Mouse (Mus musculus) cerebellum, adult 2 months (tissue): Measurements from ENCODE around the gene Acat3. TPM values are rescaled to one million over a fixed set of nuclear protein-coding genes. Genes with fewer than 3 reads are reported as not detected.
"Not testable (repeated sequence)": the region's sequence is repeated elsewhere in the genome, so short reads cannot be mapped to it uniquely, and the experiment has no call there.

ENCODE experiments used
- DNase-seq, 2 experiments: peaks; one replicate each; pipeline ENCODE4 v3.0.0; 2021
- H3K27ac ChIP-seq: fragments of 200-500 bp; 2 replicates; pipeline ENCODE4 v1.5.1; 2012; ENCODE audit warnings: low read length, control low read depth, inconsistent platforms; ENCODE audit not compliant: insufficient read depth
- H3K27me3 ChIP-seq: fragments of 200-500 bp; 2 replicates; pipeline ENCODE4 v1.6.1; 2012; ENCODE audit warnings: inconsistent platforms, mild to moderate bottlenecking, low read length, moderate library complexity; ENCODE audit not compliant: control insufficient read depth, insufficient read depth
- H3K4me1 ChIP-seq: fragments of 200-500 bp; 2 replicates; pipeline ENCODE4 v1.6.1; 2011; ENCODE audit warnings: low read length; ENCODE audit not compliant: control insufficient read depth, insufficient read depth
- H3K4me3 ChIP-seq: fragments of 200-500 bp; replicated peaks from 2 replicates; pipeline ENCODE3; 2011; ENCODE audit warnings: mild to moderate bottlenecking, low read depth, low read length, control low read depth; ENCODE audit not compliant: insufficient read depth
- CTCF ChIP-seq: fragments of 200-500 bp; IDR thresholded peaks from 2 replicates; pipeline ENCODE4 v1.5.1; 2011; ENCODE audit warnings: low read depth, mild to moderate bottlenecking, control low read depth, low read length, moderate library complexity, borderline replicate concordance; ENCODE audit not compliant: insufficient read depth
- POLR2A ChIP-seq: fragments of 200-500 bp; IDR thresholded peaks from 2 replicates; pipeline ENCODE4 v1.6.1; 2011; ENCODE audit warnings: low read length, control low read depth, borderline replicate concordance; ENCODE audit not compliant: insufficient read depth
- WGBS: fragments of 180-500 bp; shearing (Covaris S2); methylation state at CpG from one replicate; pipeline ENCODE4 v1.1.7; 2018; 5-methylcytosine and 5-hydroxymethylcytosine counted together
- polyA plus RNA-seq: library from polyadenylated mRNA; depleted of rRNA; stranded (reverse); fragments of >200 nt; gene quantifications from 2 replicates; pipeline ENCODE4 v1.2.3, GENCODE M21; 2012

Acat3 gene
- polyA plus RNA-seq, 1 experiment, result 1.7 TPM

- H3K4me1 ChIP-seq, result peaks cover 5% of the 10 kb centered on the region
- no peaks in the 10 kb centered on the region for H3K27me3 ChIP-seq
- no peak overlapping the region for H3K4me3 ChIP-seq
- DNase-seq, result peak in 1 of 2 experiments; percentile 16
- no peak overlapping the region for H3K27ac ChIP-seq
- TF ChIP-seq POLR2A (no peak), CTCF (no peak)
- 62% methylated on average over 8 of the region's 8 CpGs for WGBS
Measured at GRCm38 (mm10) chr17:12956664-12957063, 16.3 kb upstream of the Acat3 start.

- 97% methylated on average over 5 of the region's 5 CpGs for WGBS
- DNase-seq, result no peak
- TF ChIP-seq POLR2A, result no peak
- no peak for TF ChIP-seq CTCF
- no peaks in the 10 kb centered on the region for H3K4me1 ChIP-seq
- H3K27me3 ChIP-seq, result no peaks in the 10 kb centered on the region
- H3K27ac ChIP-seq, result no peak overlapping the region
- no peak overlapping the region for H3K4me3 ChIP-seq
Measured at GRCm38 (mm10) chr17:12949669-12950068, 9.3 kb upstream of the Acat3 start.

GRCm38 (mm10) chr17:12942459-12943162 is 2.2 kb upstream of the Acat3 start:
- DNase-seq, result no peak
- Histone ChIP-seq H3K4me1 (peaks cover 3% of the 10 kb centered on the region), H3K27ac (no peak overlapping the region), H3K27me3 (no peaks in the 10 kb centered on the region), H3K4me3 (no peak overlapping the region)
- TF ChIP-seq CTCF (no peak), POLR2A (no peak)
- WGBS, result 93% methylated on average over 6 of the region's 6 CpGs

GRCm38 (mm10) chr17:12941543-12942260 is 1.3 kb upstream of the Acat3 start:
- WGBS, result 81% methylated on average over 8 of the region's 8 CpGs
- H3K27ac ChIP-seq, result no peak overlapping the region
- no peak for DNase-seq
- H3K27me3 ChIP-seq, result no peaks in the 10 kb centered on the region
- H3K4me1 ChIP-seq, result peaks cover 3% of the 10 kb centered on the region
- no peak overlapping the region for H3K4me3 ChIP-seq
- TF ChIP-seq CTCF, result no peak
- no peak for TF ChIP-seq POLR2A

- 6% methylated on average over 3 of the region's 12 CpGs for WGBS
- H3K4me3 ChIP-seq, result peak overlapping the region; percentile 61
- not testable (repeated sequence) for H3K27me3 ChIP-seq, H3K27ac ChIP-seq, H3K4me1 ChIP-seq, DNase-seq
Measured at GRCm38 (mm10) chr17:12939377-12940148, 837 bp downstream of the Acat3 start.

GRCm38 (mm10) chr17:12938077-12938476 is 2.3 kb downstream of the Acat3 start:
- TF ChIP-seq CTCF, result no peak
- TF ChIP-seq POLR2A, result no peak
- no peak for DNase-seq
- H3K4me1 ChIP-seq, result peaks cover 3% of the 10 kb centered on the region
- WGBS, result 48% methylated on average over 2 of the region's 2 CpGs
- no peak overlapping the region for H3K27ac ChIP-seq
- H3K4me3 ChIP-seq, result no peak overlapping the region
- no peaks in the 10 kb centered on the region for H3K27me3 ChIP-seq

GRCm38 (mm10) chr17:12937412-12937970 is 2.9 kb downstream of the Acat3 start:
- Histone ChIP-seq H3K4me1 (peaks cover 3% of the 10 kb centered on the region), H3K27me3 (no peaks in the 10 kb centered on the region), H3K4me3 (no peak overlapping the region), H3K27ac (no peak overlapping the region)
- WGBS, result 84% methylated on average over 2 of the region's 2 CpGs
- TF ChIP-seq CTCF (no peak), POLR2A (no peak)
- DNase-seq, result no peak
